Mouse (Mus musculus) cerebellum, adult 2 months (tissue): ENCODE measurements around the gene Elk3.

Source experiments
- CTCF ChIP-seq: fragments of 200-500 bp; IDR thresholded peaks from 2 replicates; pipeline ENCODE4 v1.5.1; 2011; ENCODE audit warnings: low read depth, mild to moderate bottlenecking, control low read depth, low read length, moderate library complexity, borderline replicate concordance; ENCODE audit not compliant: insufficient read depth
- POLR2A ChIP-seq: fragments of 200-500 bp; IDR thresholded peaks from 2 replicates; pipeline ENCODE4 v1.6.1; 2011; ENCODE audit warnings: low read length, control low read depth, borderline replicate concordance; ENCODE audit not compliant: insufficient read depth

- TF ChIP-seq CTCF (peak; percentile 92), POLR2A (no peak)
Observed at GRCm38 (mm10) chr10:93291843-93292242, 19.1 kb downstream of the Elk3 start.
